Mouse (Mus musculus): ENCODE results near the gene Ncoa4. TPM values are rescaled to one million over a fixed set of nuclear protein-coding genes. Genes with fewer than 3 reads are reported as not detected.
A peak's percentile ranks its signal among the peaks of the same experiment; 100 is the strongest.

Gene Ncoa4
- polyA plus RNA-seq, 1 experiment from 2014 or later, result 70.7 TPM

- Histone ChIP-seq H3K27me3 (replicated peaks; ENCODE audit: low read depth, poor library complexity, severe bottlenecking) (no peaks in the 10 kb centered on the region), H3K27ac (replicated peaks) (no peak overlapping the region), H3K4me3 (no peak overlapping the region), H3K9me3 (0 out of 2 replicates have a peak, but pooled peaks cover 2% of the 10 kb centered on the region), H3K36me3 (replicated peaks) (no peaks in the 10 kb centered on the region), H3K4me1 (no peaks in the 10 kb centered on the region)
- no peak for DNase-seq (ENCODE audit: low spot score)
These were observed 14.9 kb upstream of the Ncoa4 start for GRCm38 (mm10) chr14:32144734-32145133.

GRCm38 (mm10) chr14:32145401-32145800 is 14.3 kb upstream of the Ncoa4 start:
- WGBS, result 67% methylated on average over 4 of the region's 4 CpGs
- 0 out of 2 replicates have a peak, but pooled peaks cover 2% of the 10 kb centered on the region for H3K9me3 ChIP-seq
- H3K36me3 ChIP-seq (replicated peaks), result no peaks in the 10 kb centered on the region
- H3K27me3 ChIP-seq (replicated peaks; ENCODE audit: low read depth, poor library complexity, severe bottlenecking), result no peaks in the 10 kb centered on the region
- no peak overlapping the region for H3K4me3 ChIP-seq
- no peaks in the 10 kb centered on the region for H3K4me1 ChIP-seq
- DNase-seq (ENCODE audit: low spot score), result no peak
- H3K27ac ChIP-seq (replicated peaks), result no peak overlapping the region

GRCm38 (mm10) chr14:32145809-32146511 is 13.7 kb upstream of the Ncoa4 start:
- no peak overlapping the region for H3K4me3 ChIP-seq
- H3K9me3 ChIP-seq, result 0 out of 2 replicates have a peak, but pooled peaks cover 2% of the 10 kb centered on the region
- no peaks in the 10 kb centered on the region for H3K36me3 ChIP-seq (replicated peaks)
- no peak overlapping the region for H3K27ac ChIP-seq (replicated peaks)
- H3K4me1 ChIP-seq, result no peaks in the 10 kb centered on the region
- WGBS, result 85% methylated on average over 7 of the region's 7 CpGs
- DNase-seq (ENCODE audit: low spot score), result no peak
- H3K27me3 ChIP-seq (replicated peaks; ENCODE audit: low read depth, poor library complexity, severe bottlenecking), result no peaks in the 10 kb centered on the region

GRCm38 (mm10) chr14:32146578-32146977 is 13.1 kb upstream of the Ncoa4 start:
- no peaks in the 10 kb centered on the region for H3K36me3 ChIP-seq (replicated peaks)
- H3K4me1 ChIP-seq, result no peaks in the 10 kb centered on the region
- DNase-seq (ENCODE audit: low spot score), result no peak
- 75% methylated on average over 2 of the region's 2 CpGs for WGBS
- H3K4me3 ChIP-seq, result no peak overlapping the region
- no peak overlapping the region for H3K27ac ChIP-seq (replicated peaks)
- H3K27me3 ChIP-seq (replicated peaks; ENCODE audit: low read depth, poor library complexity, severe bottlenecking), result no peaks in the 10 kb centered on the region
- 0 out of 2 replicates have a peak, but pooled peaks cover 2% of the 10 kb centered on the region for H3K9me3 ChIP-seq

- Histone ChIP-seq H3K27ac (replicated peaks) (no peak overlapping the region), H3K9me3 (0 out of 2 replicates have a peak, but pooled peaks cover 2% of the 10 kb centered on the region), H3K4me3 (no peak overlapping the region), H3K4me1 (no peaks in the 10 kb centered on the region), H3K27me3 (replicated peaks; ENCODE audit: low read depth, poor library complexity, severe bottlenecking) (no peaks in the 10 kb centered on the region), H3K36me3 (replicated peaks) (no peaks in the 10 kb centered on the region)
- 88% methylated on average over 2 of the region's 2 CpGs for WGBS
- no peak for DNase-seq (ENCODE audit: low spot score)
These were observed 8.8 kb upstream of the Ncoa4 start for GRCm38 (mm10) chr14:32150872-32151271.

- no peak for DNase-seq (ENCODE audit: low spot score)
- no peaks in the 10 kb centered on the region for H3K9me3 ChIP-seq
- no peaks in the 10 kb centered on the region for H3K27me3 ChIP-seq (replicated peaks; ENCODE audit: low read depth, poor library complexity, severe bottlenecking)
- no peaks in the 10 kb centered on the region for H3K36me3 ChIP-seq (replicated peaks)
- no peak overlapping the region for H3K4me3 ChIP-seq
- WGBS, result 89% methylated on average over 18 of the region's 18 CpGs
- H3K27ac ChIP-seq (replicated peaks), result no peak overlapping the region
- H3K4me1 ChIP-seq, result no peaks in the 10 kb centered on the region
These were observed 7.3 kb upstream of the Ncoa4 start for GRCm38 (mm10) chr14:32152243-32152965.

GRCm38 (mm10) chr14:32153156-32153555 is 6.5 kb upstream of the Ncoa4 start:
- DNase-seq (ENCODE audit: low spot score), result no peak
- Histone ChIP-seq H3K4me1 (no peaks in the 10 kb centered on the region), H3K36me3 (replicated peaks) (no peaks in the 10 kb centered on the region), H3K27me3 (replicated peaks; ENCODE audit: low read depth, poor library complexity, severe bottlenecking) (no peaks in the 10 kb centered on the region), H3K9me3 (no peaks in the 10 kb centered on the region), H3K27ac (replicated peaks) (no peak overlapping the region), H3K4me3 (no peak overlapping the region)
- WGBS, result 99% methylated on average over 2 of the region's 2 CpGs

GRCm38 (mm10) chr14:32154758-32155157 is 4.9 kb upstream of the Ncoa4 start:
- Histone ChIP-seq H3K9me3 (no peaks in the 10 kb centered on the region), H3K4me3 (no peak overlapping the region), H3K36me3 (replicated peaks) (no peaks in the 10 kb centered on the region), H3K4me1 (peaks cover 5% of the 10 kb centered on the region; the same call in 1 of the 2 replicates), H3K27me3 (replicated peaks; ENCODE audit: low read depth, poor library complexity, severe bottlenecking) (no peaks in the 10 kb centered on the region), H3K27ac (replicated peaks) (no peak overlapping the region)
- DNase-seq (ENCODE audit: low spot score), result no peak
- WGBS, result 90% methylated on average over 6 of the region's 6 CpGs

GRCm38 (mm10) chr14:32159150-32159670 is 455 bp upstream of the Ncoa4 start:
- Histone ChIP-seq H3K9me3 (no peaks in the 10 kb centered on the region), H3K36me3 (replicated peaks) (no peaks in the 10 kb centered on the region), H3K27me3 (replicated peaks; ENCODE audit: low read depth, poor library complexity, severe bottlenecking) (no peaks in the 10 kb centered on the region), H3K4me1 (peaks cover 21% of the 10 kb centered on the region), H3K27ac (replicated peaks) (peak overlapping the region; percentile 92), H3K4me3 (peak overlapping the region; percentile 92)
- 36% methylated on average over 4 of the region's 4 CpGs for WGBS
- DNase-seq (ENCODE audit: low spot score), result no peak

GRCm38 (mm10) chr14:32160563-32160962 is 898 bp downstream of the Ncoa4 start:
- DNase-seq (ENCODE audit: low spot score), result peak; percentile 9
- H3K27ac ChIP-seq (replicated peaks), result peak overlapping the region; percentile 92
- WGBS, result 39% methylated on average over 7 of the region's 7 CpGs

GRCm38 (mm10) chr14:32161090-32161885 is 1.6 kb downstream of the Ncoa4 start:
- 0 out of 2 replicates have a peak overlapping the region, but pooled peaks have one; percentile 92 for H3K27ac ChIP-seq (replicated peaks)
- H3K27me3 ChIP-seq (replicated peaks; ENCODE audit: low read depth, poor library complexity, severe bottlenecking), result no peaks in the 10 kb centered on the region
- H3K4me3 ChIP-seq, result peak overlapping the region; percentile 92

More at GRCm38 (mm10) chr14:32160563-32160962, 898 bp downstream of the Ncoa4 start:
- Histone ChIP-seq H3K4me3 (peak overlapping the region; percentile 92), H3K9me3 (no peaks in the 10 kb centered on the region), H3K4me1 (peaks cover 34% of the 10 kb centered on the region), H3K27me3 (replicated peaks; ENCODE audit: low read depth, poor library complexity, severe bottlenecking) (no peaks in the 10 kb centered on the region), H3K36me3 (replicated peaks) (no peaks in the 10 kb centered on the region)

GRCm38 (mm10) chr14:32162231-32162630 is 2.6 kb downstream of the Ncoa4 start:
- no peak for DNase-seq (ENCODE audit: low spot score)

More at GRCm38 (mm10) chr14:32161090-32161885, 1.6 kb downstream of the Ncoa4 start:
- peaks cover 39% of the 10 kb centered on the region for H3K4me1 ChIP-seq
- no peak for DNase-seq (ENCODE audit: low spot score)
- no peaks in the 10 kb centered on the region for H3K36me3 ChIP-seq (replicated peaks)
- WGBS, result 87% methylated on average over 12 of the region's 12 CpGs
- no peaks in the 10 kb centered on the region for H3K9me3 ChIP-seq

More at GRCm38 (mm10) chr14:32162231-32162630, 2.6 kb downstream of the Ncoa4 start:
- Histone ChIP-seq H3K27ac (replicated peaks) (no peak overlapping the region), H3K4me1 (peaks cover 39% of the 10 kb centered on the region), H3K36me3 (replicated peaks) (no peaks in the 10 kb centered on the region), H3K9me3 (no peaks in the 10 kb centered on the region), H3K4me3 (no peak overlapping the region), H3K27me3 (replicated peaks; ENCODE audit: low read depth, poor library complexity, severe bottlenecking) (no peaks in the 10 kb centered on the region)
- 94% methylated on average over 5 of the region's 5 CpGs for WGBS

All from embryonic facial prominence, embryonic 10.5 days (tissue).